Comparison of ENCODE assay signal across 9 mouse cellular contexts in genomic region chr5:143268985-143269362, GRCm38 (mm10). TPM values are rescaled to one million over a fixed set of nuclear protein-coding genes. Genes with fewer than 3 reads are reported as not detected.
DNase-seq lines count a peak whose midpoint lies in the region; ATAC-seq and TF ChIP-seq lines count a peak whose summit lies in the region.
"Had no signal": no experiment of that assay in that cellular context is flagged by ENCODE, and none has a peak within 500 bp of the region (broad histone marks: within the 10 kb centered on the region; RNA-seq: fewer than 3 reads in every experiment).

No protein-coding gene starts in this region.

- H3K9me3 ChIP-seq in heart, embryonic 12.5 days (replicated peaks): no peaks in the 10 kb centered on the region
- H3K9me3 ChIP-seq in G1E (replicated peaks): no peaks in the 10 kb centered on the region
- no peaks in the 10 kb centered on the region for H3K9me3 ChIP-seq in heart, postnatal 0 days (replicated peaks; ENCODE audit: control insufficient read depth, low read length)
- no peaks in the 10 kb centered on the region for H3K9me3 ChIP-seq in midbrain, embryonic 10.5 days (replicated peaks)

- TF ChIP-seq EP300 in heart, postnatal 0 days (IDR thresholded peaks at IDR 0.05; ENCODE audit: low read depth): no peak

- WGBS in heart, embryonic 12.5 days: 29% methylated on average over 8 of the region's 8 CpGs
- 28% methylated on average over 8 of the region's 8 CpGs for WGBS in heart, postnatal 0 days
- WGBS in midbrain, embryonic 10.5 days: 27% methylated on average over 8 of the region's 8 CpGs

- TF ChIP-seq CTCF in G1E (IDR thresholded peaks at IDR 0.05; ENCODE audit: low read depth, low read length): no peak
- TF ChIP-seq CTCF in heart, postnatal 0 days (IDR thresholded peaks at IDR 0.05; ENCODE audit: low read depth): no peak

- no peak for DNase-seq in heart, adult 9 months (ENCODE audit: low spot score in 2 of 2)
- no peak for DNase-seq in G1E (ENCODE audit: low spot score)
- DNase-seq in heart, postnatal 0 days (ENCODE audit: low spot score): no peak
- no peak for DNase-seq in midbrain, embryonic 10.5 days (ENCODE audit: low spot score)
- DNase-seq in adrenal gland, postnatal 4 days (ENCODE audit: low spot score in 2 of 2): no peak
- no peak for DNase-seq in right cerebral cortex, postnatal 14 days

- H3K4me1 ChIP-seq in heart, embryonic 12.5 days (replicated peaks): peaks cover 37% of the 10 kb centered on the region
- H3K4me1 ChIP-seq in G1E (ENCODE audit: insufficient read depth, low read depth, low read length): peaks cover 72% of the 10 kb centered on the region
- peaks cover 15% of the 10 kb centered on the region for H3K4me1 ChIP-seq in heart, postnatal 0 days (ENCODE audit: control insufficient read depth, insufficient read depth)
- peaks cover 29% of the 10 kb centered on the region for H3K4me1 ChIP-seq in midbrain, embryonic 10.5 days

- peak overlapping the region; percentile 94 for H3K9ac ChIP-seq in heart, embryonic 12.5 days
- H3K9ac ChIP-seq in heart, postnatal 0 days (replicated peaks; ENCODE audit: low read depth, low read length): peak overlapping the region; percentile 90

- H3K36me3 ChIP-seq in heart, embryonic 12.5 days: peaks cover 8% of the 10 kb centered on the region
- H3K36me3 ChIP-seq in G1E (replicated peaks): peaks cover 28% of the 10 kb centered on the region
- no peaks in the 10 kb centered on the region for H3K36me3 ChIP-seq in heart, postnatal 0 days (replicated peaks; ENCODE audit: control insufficient read depth, insufficient read depth, low read length)
- H3K36me3 ChIP-seq in midbrain, embryonic 10.5 days: peaks cover 11% of the 10 kb centered on the region

- no peak for ATAC-seq in heart, embryonic 12.5 days (ENCODE audit: insufficient number of reproducible peaks, low FRiP score)
- ATAC-seq in G1E (ENCODE audit: extremely low read depth, insufficient number of reproducible peaks, low FRiP score, poor library complexity, severe bottlenecking): no peak
- ATAC-seq in heart, postnatal 0 days (ENCODE audit: insufficient read depth, low read depth): no peak
- no peak for ATAC-seq in megakaryocyte progenitor cell, adult 5-6 weeks (replicated peaks; ENCODE audit: poor library complexity)

- no peak overlapping the region for H3K27ac ChIP-seq in heart, embryonic 12.5 days (ENCODE audit: poor library complexity, severe bottlenecking)
- no peak overlapping the region for H3K27ac ChIP-seq in heart, postnatal 0 days (ENCODE audit: low read depth)
- H3K27ac ChIP-seq in midbrain, embryonic 10.5 days (replicated peaks): peak overlapping the region; percentile 97

- H3K27me3 ChIP-seq in heart, embryonic 12.5 days (replicated peaks): peaks cover 3% of the 10 kb centered on the region; the same call in 1 of the 2 replicates
- no peaks in the 10 kb centered on the region; the same call in 1 of the 2 replicates for H3K27me3 ChIP-seq in G1E (ENCODE audit: insufficient read depth, low read length)
- H3K27me3 ChIP-seq in heart, postnatal 0 days (ENCODE audit: control insufficient read depth, insufficient read depth, low read length): no peaks in the 10 kb centered on the region
- H3K27me3 ChIP-seq in midbrain, embryonic 10.5 days (ENCODE audit: low read depth, poor library complexity, severe bottlenecking): no peaks in the 10 kb centered on the region

- H3K4me3 ChIP-seq in heart, embryonic 12.5 days: peak overlapping the region; percentile 95
- peak overlapping the region; percentile 85 for H3K4me3 ChIP-seq in G1E (ENCODE audit: low read depth, low read length)
- H3K4me3 ChIP-seq in heart, postnatal 0 days (ENCODE audit: low read depth, low read length): peak overlapping the region; percentile 98
- H3K4me3 ChIP-seq in midbrain, embryonic 10.5 days: peak overlapping the region; percentile 90

- H3K4me2 ChIP-seq in heart, embryonic 12.5 days: peak overlapping the region; percentile 86
- peak overlapping the region; percentile 99 for H3K4me2 ChIP-seq in heart, postnatal 0 days (ENCODE audit: low read depth, low read length)

RNA-seq across cellular contexts. Expression of gene Zfp316, which starts 0.8 kb away (rescaled TPM):
- 4.6 and 4.9 TPM in 2 replicates for polyA plus RNA-seq in heart, embryonic 12.5 days (2016; fragmentation: Nextera tagmentation; extraction: Ambion mirVana)
- total RNA-seq in G1E (2014; fragmentation: Nextera tagmentation) (2.4 and 3.6 TPM in 2 replicates), G1E (2017) (3.4 and 3.7 TPM in 2 replicates)
- polyA plus RNA-seq in G1E (2012): 8.2 and 9.6 TPM in 2 replicates
- 7.0 and 8.2 TPM in 2 replicates for total RNA-seq in heart, postnatal 0 days (2014; rRNA removed; ENCODE audit: low replicate concordance)
- polyA plus RNA-seq in heart, postnatal 0 days (2015; fragmentation: Nextera tagmentation; extraction: Ambion mirVana): 1.2 and 1.3 TPM in 2 replicates
- 4.2 and 5.2 TPM in 2 replicates for polyA plus RNA-seq in midbrain, embryonic 10.5 days (2016; fragmentation: Nextera tagmentation; extraction: Ambion mirVana)
- 0.44 and 0.59 TPM in 2 replicates for total RNA-seq in megakaryocyte progenitor cell, adult 5-6 weeks (2015)
- 1.8 and 3.7 TPM in 2 replicates for total RNA-seq in megakaryocyte progenitor cell, adult 5-6 weeks (2017)
- 10 to 100 TPM; 12.3 to 14.1 TPM for total RNA-seq in adrenal gland, postnatal 4 days (2021)

RNA-seq across cellular contexts. Expression of gene Zfp853, which starts 24.4 kb away (rescaled TPM):
- polyA plus RNA-seq in heart, embryonic 12.5 days (2016; fragmentation: Nextera tagmentation; extraction: Ambion mirVana): 0.09 TPM in 1 of 2 replicates, not detected in the other
- total RNA-seq in G1E (2014; fragmentation: Nextera tagmentation) (0.63 TPM in 1 of 2 replicates, not detected in the other), G1E (2017) (0.06 and 0.11 TPM in 2 replicates)
- 0.03 and 0.10 TPM in 2 replicates for polyA plus RNA-seq in G1E (2012)
- total RNA-seq in heart, postnatal 0 days (2014; rRNA removed; ENCODE audit: low replicate concordance): 3.3 TPM in 1 of 2 replicates, not detected in the other
- 0.04 TPM in 1 of 2 replicates, not detected in the other for polyA plus RNA-seq in heart, postnatal 0 days (2015; fragmentation: Nextera tagmentation; extraction: Ambion mirVana)
- polyA plus RNA-seq in midbrain, embryonic 10.5 days (2016; fragmentation: Nextera tagmentation; extraction: Ambion mirVana): not detected in 2 replicates
- total RNA-seq in megakaryocyte progenitor cell, adult 5-6 weeks (2015): not detected in 2 replicates
- total RNA-seq in megakaryocyte progenitor cell, adult 5-6 weeks (2017): not detected in 2 replicates
- 1 to 10 TPM; 1.1 to 1.5 TPM for total RNA-seq in adrenal gland, postnatal 4 days (2021)

RNA-seq across cellular contexts. Expression of gene Zfp12, which starts 34.0 kb away (rescaled TPM):
- 10.3 and 11.3 TPM in 2 replicates for polyA plus RNA-seq in heart, embryonic 12.5 days (2016; fragmentation: Nextera tagmentation; extraction: Ambion mirVana)
- total RNA-seq in G1E (2014; fragmentation: Nextera tagmentation) (16.7 and 21.4 TPM in 2 replicates), G1E (2017) (22.1 and 22.3 TPM in 2 replicates)
- polyA plus RNA-seq in G1E (2012): 3.9 and 4.2 TPM in 2 replicates
- total RNA-seq in heart, postnatal 0 days (2014; rRNA removed; ENCODE audit: low replicate concordance): 7.8 and 12.1 TPM in 2 replicates
- 3.6 and 4.0 TPM in 2 replicates for polyA plus RNA-seq in heart, postnatal 0 days (2015; fragmentation: Nextera tagmentation; extraction: Ambion mirVana)
- 20.8 and 21.3 TPM in 2 replicates for polyA plus RNA-seq in midbrain, embryonic 10.5 days (2016; fragmentation: Nextera tagmentation; extraction: Ambion mirVana)
- total RNA-seq in megakaryocyte progenitor cell, adult 5-6 weeks (2015): 4.5 and 5.2 TPM in 2 replicates
- total RNA-seq in megakaryocyte progenitor cell, adult 5-6 weeks (2017): 11.1 and 12.0 TPM in 2 replicates
- total RNA-seq in adrenal gland, postnatal 4 days (2021): 10 to 100 TPM; 24.8 to 29.1 TPM

RNA-seq across cellular contexts. Expression of gene Spdye4a, which starts 42.3 kb away (rescaled TPM):
- not detected in 2 replicates for polyA plus RNA-seq in heart, embryonic 12.5 days (2016; fragmentation: Nextera tagmentation; extraction: Ambion mirVana)
- total RNA-seq in G1E (2014; fragmentation: Nextera tagmentation): not detected in 2 replicates
- total RNA-seq in G1E (2017): not detected in 2 replicates
- not detected in 2 replicates for polyA plus RNA-seq in G1E (2012)
- not detected in 2 replicates for total RNA-seq in heart, postnatal 0 days (2014; rRNA removed; ENCODE audit: low replicate concordance)
- polyA plus RNA-seq in heart, postnatal 0 days (2015; fragmentation: Nextera tagmentation; extraction: Ambion mirVana): not detected in 2 replicates
- polyA plus RNA-seq in midbrain, embryonic 10.5 days (2016; fragmentation: Nextera tagmentation; extraction: Ambion mirVana): not detected in 2 replicates
- not detected in 2 replicates for total RNA-seq in megakaryocyte progenitor cell, adult 5-6 weeks (2015)
- total RNA-seq in megakaryocyte progenitor cell, adult 5-6 weeks (2017): not detected in 2 replicates
- total RNA-seq in adrenal gland, postnatal 4 days (2021): not detected
- polyA plus RNA-seq: frontal cortex, adult 2 months had no signal

RNA-seq across cellular contexts. Expression of gene E130309D02Rik, which starts 46.2 kb away (rescaled TPM):
- polyA plus RNA-seq in heart, embryonic 12.5 days (2016; fragmentation: Nextera tagmentation; extraction: Ambion mirVana): 26.9 and 27.6 TPM in 2 replicates
- 75.0 and 91.2 TPM in 2 replicates for total RNA-seq in G1E (2014; fragmentation: Nextera tagmentation)
- 18.0 and 19.4 TPM in 2 replicates for total RNA-seq in G1E (2017)
- polyA plus RNA-seq in G1E (2012): 134 and 163 TPM in 2 replicates
- total RNA-seq in heart, postnatal 0 days (2014; rRNA removed; ENCODE audit: low replicate concordance): 34.3 and 45.3 TPM in 2 replicates
- 15.4 and 15.8 TPM in 2 replicates for polyA plus RNA-seq in heart, postnatal 0 days (2015; fragmentation: Nextera tagmentation; extraction: Ambion mirVana)
- 59.2 and 61.7 TPM in 2 replicates for polyA plus RNA-seq in midbrain, embryonic 10.5 days (2016; fragmentation: Nextera tagmentation; extraction: Ambion mirVana)
- 40.4 and 41.5 TPM in 2 replicates for total RNA-seq in megakaryocyte progenitor cell, adult 5-6 weeks (2015)
- total RNA-seq in megakaryocyte progenitor cell, adult 5-6 weeks (2017): 23.7 and 23.8 TPM in 2 replicates
- 10 to 100 TPM; 29.5 to 30.9 TPM for total RNA-seq in adrenal gland, postnatal 4 days (2021)
